Mouse (Mus musculus): ENCODE results near the gene E2f6. TPM values are rescaled to one million over a fixed set of nuclear protein-coding genes. Genes with fewer than 3 reads are reported as not detected.

Gene E2f6
- polyA plus RNA-seq, 1 experiment from 2014 or later: 67.3 TPM

GRCm38 (mm10) chr12:16781034-16781746 lies 29.6 kb upstream of the E2f6 start:
- Histone ChIP-seq H3K27ac (no peak overlapping the region), H3K36me3 (peaks cover 20% of the 10 kb centered on the region), H3K4me3 (no peak overlapping the region), H3K4me1 (no peaks in the 10 kb centered on the region), H3K9me3 (replicated peaks) (no peaks in the 10 kb centered on the region), H3K27me3 (ENCODE audit: low read depth, poor library complexity, severe bottlenecking) (no peaks in the 10 kb centered on the region)
- 87% methylated on average over 14 of the region's 14 CpGs for WGBS
- no peak for DNase-seq (ENCODE audit: low spot score)

- H3K27me3 ChIP-seq (ENCODE audit: low read depth, poor library complexity, severe bottlenecking): no peaks in the 10 kb centered on the region
- WGBS: 77% methylated on average over 2 of the region's 2 CpGs
- no peak for DNase-seq (ENCODE audit: low spot score)
- peak overlapping the region; percentile 26; the same call in 1 of the 2 replicates for H3K27ac ChIP-seq
- peaks cover 12% of the 10 kb centered on the region for H3K4me1 ChIP-seq
- peaks cover 19% of the 10 kb centered on the region for H3K36me3 ChIP-seq
- no peak overlapping the region for H3K4me3 ChIP-seq
- H3K9me3 ChIP-seq (replicated peaks): no peaks in the 10 kb centered on the region
Observed at GRCm38 (mm10) chr12:16788600-16788999, 22.2 kb upstream of the E2f6 start.

GRCm38 (mm10) chr12:16789199-16789598 lies 21.6 kb upstream of the E2f6 start:
- Histone ChIP-seq H3K9me3 (replicated peaks) (no peaks in the 10 kb centered on the region), H3K27me3 (ENCODE audit: low read depth, poor library complexity, severe bottlenecking) (no peaks in the 10 kb centered on the region), H3K27ac (peak overlapping the region; percentile 78; the same call in 1 of the 2 replicates), H3K4me3 (no peak overlapping the region), H3K4me1 (peaks cover 12% of the 10 kb centered on the region), H3K36me3 (peaks cover 14% of the 10 kb centered on the region; the same call in 1 of the 2 replicates)
- WGBS: 87% methylated on average over 1 of the region's 1 CpGs
- no peak for DNase-seq (ENCODE audit: low spot score)

GRCm38 (mm10) chr12:16789756-16790155 lies 21.0 kb upstream of the E2f6 start:
- WGBS: 8% methylated on average over 4 of the region's 4 CpGs
- Histone ChIP-seq H3K4me3 (no peak overlapping the region), H3K36me3 (peaks cover 18% of the 10 kb centered on the region; the same call in 1 of the 2 replicates), H3K27ac (peak overlapping the region; percentile 78), H3K4me1 (peaks cover 12% of the 10 kb centered on the region), H3K27me3 (ENCODE audit: low read depth, poor library complexity, severe bottlenecking) (no peaks in the 10 kb centered on the region), H3K9me3 (replicated peaks) (no peaks in the 10 kb centered on the region)
- DNase-seq (ENCODE audit: low spot score): peak; percentile 43

- Histone ChIP-seq H3K36me3 (peaks cover 13% of the 10 kb centered on the region; the same call in 1 of the 2 replicates), H3K27me3 (ENCODE audit: low read depth, poor library complexity, severe bottlenecking) (no peaks in the 10 kb centered on the region), H3K4me1 (peaks cover 12% of the 10 kb centered on the region), H3K27ac (peak overlapping the region; percentile 72), H3K4me3 (no peak overlapping the region), H3K9me3 (replicated peaks) (no peaks in the 10 kb centered on the region)
- 60% methylated on average over 4 of the region's 4 CpGs for WGBS
- DNase-seq (ENCODE audit: low spot score): no peak
Observed at GRCm38 (mm10) chr12:16790456-16790855, 20.3 kb upstream of the E2f6 start.

- 62% methylated on average over 4 of the region's 4 CpGs for WGBS
- Histone ChIP-seq H3K27ac (no peak overlapping the region), H3K4me3 (no peak overlapping the region), H3K27me3 (ENCODE audit: low read depth, poor library complexity, severe bottlenecking) (no peaks in the 10 kb centered on the region), H3K9me3 (replicated peaks) (no peaks in the 10 kb centered on the region), H3K36me3 (peaks cover 7% of the 10 kb centered on the region; the same call in 1 of the 2 replicates), H3K4me1 (peaks cover 13% of the 10 kb centered on the region)
- DNase-seq (ENCODE audit: low spot score): no peak
Observed at GRCm38 (mm10) chr12:16793371-16793770, 17.4 kb upstream of the E2f6 start.

- DNase-seq (ENCODE audit: low spot score): no peak
- Histone ChIP-seq H3K27ac (no peak overlapping the region), H3K4me1 (peaks cover 25% of the 10 kb centered on the region), H3K4me3 (no peak overlapping the region), H3K9me3 (replicated peaks) (no peaks in the 10 kb centered on the region), H3K36me3 (peaks cover 5% of the 10 kb centered on the region; the same call in 1 of the 2 replicates), H3K27me3 (ENCODE audit: low read depth, poor library complexity, severe bottlenecking) (no peaks in the 10 kb centered on the region)
- WGBS: 87% methylated on average over 3 of the region's 3 CpGs
Observed at GRCm38 (mm10) chr12:16795781-16796180, 15.0 kb upstream of the E2f6 start.

- no peaks in the 10 kb centered on the region for H3K27me3 ChIP-seq (ENCODE audit: low read depth, poor library complexity, severe bottlenecking)
- peak overlapping the region; percentile 93 for H3K27ac ChIP-seq
- H3K36me3 ChIP-seq: peaks cover 5% of the 10 kb centered on the region; the same call in 1 of the 2 replicates
- DNase-seq (ENCODE audit: low spot score): peak; percentile 68
- H3K4me1 ChIP-seq: peaks cover 52% of the 10 kb centered on the region
- H3K4me3 ChIP-seq: peak overlapping the region; percentile 73
- 23% methylated on average over 3 of the region's 3 CpGs for WGBS
- no peaks in the 10 kb centered on the region for H3K9me3 ChIP-seq (replicated peaks)
Observed at GRCm38 (mm10) chr12:16798894-16799293, 11.9 kb upstream of the E2f6 start.

- Histone ChIP-seq H3K36me3 (no peaks in the 10 kb centered on the region), H3K9me3 (replicated peaks) (no peaks in the 10 kb centered on the region), H3K4me3 (peak overlapping the region; percentile 73), H3K4me1 (peaks cover 62% of the 10 kb centered on the region), H3K27ac (peak overlapping the region; percentile 93), H3K27me3 (ENCODE audit: low read depth, poor library complexity, severe bottlenecking) (no peaks in the 10 kb centered on the region)
- 7% methylated on average over 6 of the region's 6 CpGs for WGBS
- no peak for DNase-seq (ENCODE audit: low spot score)
Observed at GRCm38 (mm10) chr12:16799928-16800258, 10.9 kb upstream of the E2f6 start.

GRCm38 (mm10) chr12:16800259-16800958 lies 10.4 kb upstream of the E2f6 start, which contains the start of gene Greb1:
Greb1 (minus strand) TSS chr12:16800886.
- peak; percentile 81 for DNase-seq (ENCODE audit: low spot score)
- Histone ChIP-seq H3K27me3 (ENCODE audit: low read depth, poor library complexity, severe bottlenecking) (no peaks in the 10 kb centered on the region), H3K4me1 (peaks cover 63% of the 10 kb centered on the region), H3K36me3 (no peaks in the 10 kb centered on the region), H3K4me3 (peak within 1 kb of the TSS; percentile 73), H3K27ac (peak within 1 kb of the TSS; percentile 93), H3K9me3 (replicated peaks) (no peaks in the 10 kb centered on the region)
- under 1% methylated on average over 53 of the region's 53 CpGs for WGBS

GRCm38 (mm10) chr12:16800959-16801315 lies 9.8 kb upstream of the E2f6 start:
- Histone ChIP-seq H3K27me3 (ENCODE audit: low read depth, poor library complexity, severe bottlenecking) (peaks cover 3% of the 10 kb centered on the region), H3K36me3 (no peaks in the 10 kb centered on the region), H3K27ac (peak overlapping the region; percentile 93), H3K4me3 (peak overlapping the region; percentile 73), H3K9me3 (replicated peaks) (no peaks in the 10 kb centered on the region), H3K4me1 (peaks cover 63% of the 10 kb centered on the region)
- no peak for DNase-seq (ENCODE audit: low spot score)
- WGBS: under 1% methylated on average over 12 of the region's 12 CpGs

GRCm38 (mm10) chr12:16803237-16803955 lies 7.4 kb upstream of the E2f6 start:
- WGBS: 18% methylated on average over 5 of the region's 5 CpGs
- Histone ChIP-seq H3K27ac (peak overlapping the region; percentile 56), H3K36me3 (no peaks in the 10 kb centered on the region), H3K4me3 (no peak overlapping the region), H3K9me3 (replicated peaks) (no peaks in the 10 kb centered on the region), H3K27me3 (ENCODE audit: low read depth, poor library complexity, severe bottlenecking) (peaks cover 23% of the 10 kb centered on the region), H3K4me1 (peaks cover 62% of the 10 kb centered on the region)
- no peak for DNase-seq (ENCODE audit: low spot score)

Measured in limb, embryonic 10.5 days (tissue).